Mouse (Mus musculus): Measurements from ENCODE around the gene Lrrc23.

- no peak for TF ChIP-seq CTCF (IDR thresholded peaks at IDR 0.05)
- TF ChIP-seq POLR2A (IDR thresholded peaks at IDR 0.05; ENCODE audit: insufficient read depth, low read depth, low read length) = no peak
These were observed 23.5 kb upstream of the Lrrc23 start for GRCm38 (mm10) chr6:124803061-124803460.

Data from heart, adult 2 months (tissue).